In the genomic region with DNA sequence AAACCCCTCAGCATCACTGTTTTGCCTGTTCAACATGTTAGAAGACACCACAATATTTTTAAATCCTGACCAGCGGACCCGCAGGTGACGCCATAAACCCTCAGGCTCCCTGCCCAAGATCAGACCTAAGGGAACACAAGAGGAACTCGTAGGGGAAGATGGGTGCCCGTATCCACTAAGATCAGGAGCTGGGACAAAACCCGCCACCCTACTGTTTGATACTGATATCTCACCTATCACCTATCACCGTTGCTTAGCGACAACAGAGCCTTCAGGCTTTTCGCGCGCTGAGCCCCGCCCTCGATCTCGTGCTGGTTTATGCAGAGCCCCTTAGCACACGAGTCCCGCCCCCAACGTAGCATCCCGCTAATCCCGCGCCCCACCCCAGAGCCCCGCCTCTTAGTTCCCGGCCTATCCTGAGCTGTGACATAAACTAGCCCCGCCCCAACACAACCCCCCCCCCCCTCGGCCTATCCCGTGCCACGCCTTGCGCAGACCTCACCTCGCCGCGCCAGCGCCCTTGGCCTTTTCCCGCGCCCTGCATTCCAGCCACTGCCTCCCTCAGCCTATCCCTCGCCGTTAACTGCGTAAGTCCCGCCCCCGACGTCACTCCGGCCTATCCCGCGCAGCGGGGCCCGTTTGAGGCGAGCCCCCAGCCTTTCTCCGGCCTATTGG, we compare ENCODE assay signal across 7 mouse cellular contexts. TPM values are rescaled to one million over a fixed set of nuclear protein-coding genes. Genes with fewer than 3 reads are reported as not detected.
DNase-seq lines count a peak whose midpoint lies in the region; ATAC-seq lines count a peak whose summit lies in the region.

A gene (plus strand): TSS at position 500 of the 675 bp plus-strand sequence.

- peaks cover 17% of the 10 kb centered on the region for H3K36me3 ChIP-seq in embryonic facial prominence, embryonic 12.5 days
- H3K36me3 ChIP-seq in limb, embryonic 11.5 days (ENCODE audit: control insufficient read depth, insufficient read depth, low read length), result peaks cover 11% of the 10 kb centered on the region; the same call in 1 of the 2 replicates
- H3K36me3 ChIP-seq in midbrain, embryonic 14.5 days (ENCODE audit: control insufficient read depth, insufficient read depth, low read length), result peaks cover 15% of the 10 kb centered on the region

- H3K9me3 ChIP-seq in embryonic facial prominence, embryonic 12.5 days, result no peaks in the 10 kb centered on the region
- H3K9me3 ChIP-seq in limb, embryonic 11.5 days (ENCODE audit: control insufficient read depth, low read length), result no peaks in the 10 kb centered on the region
- H3K9me3 ChIP-seq in midbrain, embryonic 14.5 days (ENCODE audit: control insufficient read depth, low read length), result no peaks in the 10 kb centered on the region

- ATAC-seq in embryonic facial prominence, embryonic 12.5 days (ENCODE audit: insufficient number of reproducible peaks, insufficient read depth, low FRiP score, low TSS enrichment), result peak; percentile 98
- peak; percentile 97 for ATAC-seq in limb, embryonic 11.5 days (ENCODE audit: insufficient number of reproducible peaks, low FRiP score, low TSS enrichment, low read depth)
- ATAC-seq in midbrain, embryonic 14.5 days (ENCODE audit: low FRiP score, low TSS enrichment), result peak; percentile 98

- peak; percentile 100 for DNase-seq in adrenal gland, postnatal 25 days
- DNase-seq in heart, adult 11 months, result peak; percentile 100
- peak; percentile 97 for DNase-seq in kidney, adult 18-20 months
- DNase-seq in limb, embryonic 11.5 days (ENCODE audit: low spot score), result peak; percentile 99
- DNase-seq in midbrain, embryonic 14.5 days, result peak; percentile 98
- DNase-seq in spleen, adult 18-20 months, result peak; percentile 94 to 99

- peak within 1 kb of the TSS; percentile 92 for H3K4me2 ChIP-seq in embryonic facial prominence, embryonic 12.5 days (replicated peaks)
- H3K4me2 ChIP-seq in limb, embryonic 11.5 days (ENCODE audit: low read depth, severe bottlenecking), result peak within 1 kb of the TSS; percentile 94
- H3K4me2 ChIP-seq in midbrain, embryonic 14.5 days (ENCODE audit: low read length), result peak within 1 kb of the TSS; percentile 91

- WGBS in embryonic facial prominence, embryonic 12.5 days, result 3% methylated on average over 39 of the region's 46 CpGs
- WGBS in limb, embryonic 11.5 days, result 1% methylated on average over 45 of the region's 46 CpGs
- 2% methylated on average over 45 of the region's 46 CpGs for WGBS in midbrain, embryonic 14.5 days

- H3K4me1 ChIP-seq in embryonic facial prominence, embryonic 12.5 days, result peaks cover 14% of the 10 kb centered on the region
- H3K4me1 ChIP-seq in limb, embryonic 11.5 days (ENCODE audit: control insufficient read depth, insufficient read depth, low read length), result peaks cover 7% of the 10 kb centered on the region; the same call in 1 of the 2 replicates
- peaks cover 12% of the 10 kb centered on the region for H3K4me1 ChIP-seq in midbrain, embryonic 14.5 days (ENCODE audit: control insufficient read depth, insufficient read depth, low read length)

- no peaks in the 10 kb centered on the region for H3K27me3 ChIP-seq in embryonic facial prominence, embryonic 12.5 days
- H3K27me3 ChIP-seq in limb, embryonic 11.5 days (ENCODE audit: control insufficient read depth, insufficient read depth, low read length), result no peaks in the 10 kb centered on the region
- H3K27me3 ChIP-seq in midbrain, embryonic 14.5 days (ENCODE audit: control insufficient read depth, insufficient read depth, low read length), result no peaks in the 10 kb centered on the region

- peak within 1 kb of the TSS; percentile 77 for H3K9ac ChIP-seq in embryonic facial prominence, embryonic 12.5 days
- peak within 1 kb of the TSS; percentile 82 for H3K9ac ChIP-seq in limb, embryonic 11.5 days (ENCODE audit: low read length)
- peak within 1 kb of the TSS; percentile 69 for H3K9ac ChIP-seq in midbrain, embryonic 14.5 days (replicated peaks; ENCODE audit: low read length)

- peak within 1 kb of the TSS; percentile 69 for H3K4me3 ChIP-seq in embryonic facial prominence, embryonic 12.5 days
- peak within 1 kb of the TSS; percentile 64 for H3K4me3 ChIP-seq in limb, embryonic 11.5 days (ENCODE audit: low read depth, low read length)
- peak within 1 kb of the TSS; percentile 70 for H3K4me3 ChIP-seq in midbrain, embryonic 14.5 days (replicated peaks; ENCODE audit: low read depth, low read length)

- H3K27ac ChIP-seq in embryonic facial prominence, embryonic 12.5 days, result peak within 1 kb of the TSS; percentile 90
- H3K27ac ChIP-seq in limb, embryonic 11.5 days (replicated peaks; ENCODE audit: low read depth, low read length), result peak within 1 kb of the TSS; percentile 77
- H3K27ac ChIP-seq in midbrain, embryonic 14.5 days (replicated peaks; ENCODE audit: low read depth, low read length), result peak within 1 kb of the TSS; percentile 81

RNA-seq across cellular contexts. Expression of the gene that starts here (rescaled TPM):
- total RNA-seq in adrenal gland, postnatal 25 days (2021), result 34.8 and 46.0 TPM in 2 replicates
- 205 and 218 TPM in 2 replicates for polyA plus RNA-seq in embryonic facial prominence, embryonic 12.5 days (2016; fragmentation: Nextera tagmentation; extraction: Ambion mirVana)
- polyA plus RNA-seq in limb, embryonic 11.5 days (2014; fragmentation: Nextera tagmentation; extraction: Ambion mirVana), result 294 TPM in 2 replicates
- 62.3 and 63.9 TPM in 2 replicates for polyA plus RNA-seq in midbrain, embryonic 14.5 days (2014; fragmentation: Nextera tagmentation; extraction: Ambion mirVana)

Comparison
In these comparisons a context has a peak if more than half of its experiments do, and no peak if none do; other contexts are left out.
1. Peak in every context shown above with its lines: DNase-seq, ATAC-seq, H3K4me3 ChIP-seq and H3K27ac ChIP-seq.